Mouse (Mus musculus) forebrain, embryonic 11.5 days (tissue): ENCODE results near the gene Pde4dip. TPM values are rescaled to one million over a fixed set of nuclear protein-coding genes. Genes with fewer than 3 reads are reported as not detected.

ENCODE experiments used
- ATAC-seq: fragments of 200-750 bp; cut with Nextera tagmentation; replicated peaks from 2 replicates; pipeline ENCODE4 v1.8.0; 2017; ENCODE audit warnings: moderate TSS enrichment; ENCODE audit not compliant: low FRiP score
- DNase-seq: peaks from one replicate; pipeline ENCODE4 v3.0.0-alpha.2; 2017; ENCODE audit warnings: low spot score
- H3K27ac ChIP-seq: fragments of 300-500 bp; sonication (generic); 2 replicates; pipeline ENCODE4 v1.5.1; 2014; ENCODE audit warnings: low read depth, low read length
- H3K27me3 ChIP-seq: fragments of 300-500 bp; sonication (generic); 2 replicates; pipeline ENCODE4 v1.6.1; 2014; ENCODE audit warnings: mild to moderate bottlenecking, low read length, mixed read lengths; ENCODE audit not compliant: control insufficient read depth, insufficient read depth
- H3K36me3 ChIP-seq: fragments of 300-500 bp; sonication (generic); 2 replicates; pipeline ENCODE4 v1.6.1; 2014; ENCODE audit warnings: mild to moderate bottlenecking, low read length, moderate library complexity, mixed read lengths; ENCODE audit not compliant: control insufficient read depth, insufficient read depth
- H3K4me1 ChIP-seq: fragments of 300-500 bp; sonication (generic); replicated peaks from 2 replicates; pipeline ENCODE4 v1.6.1; 2014; ENCODE audit warnings: low read length, mixed read lengths; ENCODE audit not compliant: control insufficient read depth, insufficient read depth
- H3K4me2 ChIP-seq: fragments of 300-500 bp; sonication (generic); 2 replicates; pipeline ENCODE4 v1.6.1; 2014; ENCODE audit warnings: low read depth, mild to moderate bottlenecking, low read length, moderate library complexity, mixed read lengths; ENCODE audit not compliant: severe bottlenecking
- H3K4me3 ChIP-seq: fragments of 300-500 bp; sonication (generic); 2 replicates; pipeline ENCODE4 v1.5.1; 2014; ENCODE audit warnings: low read depth, low read length
- H3K9ac ChIP-seq: fragments of 300-500 bp; sonication (generic); 2 replicates; pipeline ENCODE4 v1.6.1; 2014; ENCODE audit warnings: low read length
- H3K9me3 ChIP-seq: fragments of 300-500 bp; sonication (generic); 2 replicates; pipeline ENCODE4 v1.6.1; 2016; ENCODE audit warnings: low read length, mixed read lengths; ENCODE audit not compliant: control insufficient read depth
- WGBS: fragments of 180-500 bp; shearing (Covaris S2); extraction: QIAGEN DNeasy Blood & Tissue Kit; methylation state at CpG from one replicate; pipeline ENCODE4 v1.1.7; 2014; 5-methylcytosine and 5-hydroxymethylcytosine counted together
- polyA plus RNA-seq: library from polyadenylated mRNA; unstranded; fragments of >200 nt; fragmentation: Nextera tagmentation; extraction: Ambion mirVana; gene quantifications from 2 replicates; pipeline ENCODE4 v1.2.1, GENCODE M21; 2014

Gene Pde4dip
- polyA plus RNA-seq, 1 experiment from 2014 or later: 25.7 TPM

GRCm38 (mm10) chr3:97810334-97810733 is 78.2 kb downstream of the Pde4dip start:
- 92% methylated on average over 2 of the region's 2 CpGs for WGBS
- no peak overlapping the region for H3K4me2 ChIP-seq
- H3K4me1 ChIP-seq: no peaks in the 10 kb centered on the region

GRCm38 (mm10) chr3:97805559-97805958 is 82.9 kb downstream of the Pde4dip start:
- no peaks in the 10 kb centered on the region for H3K4me1 ChIP-seq
- H3K9ac ChIP-seq: no peak overlapping the region
- H3K27ac ChIP-seq: no peak overlapping the region
- H3K9me3 ChIP-seq: no peaks in the 10 kb centered on the region
- H3K27me3 ChIP-seq: no peaks in the 10 kb centered on the region
- H3K4me2 ChIP-seq: no peak overlapping the region
- DNase-seq (no peak), ATAC-seq (no peak)
- no peaks in the 10 kb centered on the region for H3K36me3 ChIP-seq
- H3K4me3 ChIP-seq: no peak overlapping the region
- WGBS: 93% methylated on average over 2 of the region's 2 CpGs

More at GRCm38 (mm10) chr3:97810334-97810733, 78.2 kb downstream of the Pde4dip start:
- no peaks in the 10 kb centered on the region for H3K27me3 ChIP-seq
- H3K36me3 ChIP-seq: no peaks in the 10 kb centered on the region
- H3K9ac ChIP-seq: no peak overlapping the region
- ATAC-seq (no peak), DNase-seq (no peak)
- no peak overlapping the region for H3K27ac ChIP-seq
- no peak overlapping the region for H3K4me3 ChIP-seq
- no peaks in the 10 kb centered on the region for H3K9me3 ChIP-seq

GRCm38 (mm10) chr3:97803675-97804074 is 84.8 kb downstream of the Pde4dip start:
- ATAC-seq (no peak), DNase-seq (no peak)
- no peaks in the 10 kb centered on the region for H3K27me3 ChIP-seq
- H3K36me3 ChIP-seq: no peaks in the 10 kb centered on the region
- H3K9ac ChIP-seq: no peak overlapping the region
- H3K27ac ChIP-seq: no peak overlapping the region
- no peaks in the 10 kb centered on the region for H3K4me1 ChIP-seq
- H3K4me3 ChIP-seq: no peak overlapping the region
- WGBS: 64% methylated on average over 3 of the region's 3 CpGs
- H3K9me3 ChIP-seq: no peaks in the 10 kb centered on the region
- no peak overlapping the region for H3K4me2 ChIP-seq

- H3K4me2 ChIP-seq: no peak overlapping the region
- H3K4me1 ChIP-seq: no peaks in the 10 kb centered on the region
- H3K4me3 ChIP-seq: no peak overlapping the region
- H3K36me3 ChIP-seq: no peaks in the 10 kb centered on the region
- no peaks in the 10 kb centered on the region for H3K27me3 ChIP-seq
- WGBS: 90% methylated on average over 2 of the region's 2 CpGs
- no peaks in the 10 kb centered on the region for H3K9me3 ChIP-seq
- ATAC-seq: no peak
- no peak overlapping the region for H3K9ac ChIP-seq
- no peak overlapping the region for H3K27ac ChIP-seq
- DNase-seq: no peak
Measured at GRCm38 (mm10) chr3:97802927-97803326, 85.6 kb downstream of the Pde4dip start.

- Histone ChIP-seq H3K9me3 (no peaks in the 10 kb centered on the region), H3K4me1 (no peaks in the 10 kb centered on the region), H3K36me3 (no peaks in the 10 kb centered on the region), H3K27me3 (no peaks in the 10 kb centered on the region), H3K4me3 (no peak overlapping the region), H3K9ac (no peak overlapping the region), H3K27ac (no peak overlapping the region), H3K4me2 (no peak overlapping the region)
- WGBS: 89% methylated on average over 5 of the region's 5 CpGs
- ATAC-seq (no peak), DNase-seq (no peak)
Measured at GRCm38 (mm10) chr3:97802297-97802696, 86.2 kb downstream of the Pde4dip start.

- no peaks in the 10 kb centered on the region for H3K4me1 ChIP-seq
Measured at GRCm38 (mm10) chr3:97801178-97801699, 87.3 kb downstream of the Pde4dip start.

GRCm38 (mm10) chr3:97800657-97801056 is 87.8 kb downstream of the Pde4dip start:
- Histone ChIP-seq H3K27ac (no peak overlapping the region), H3K36me3 (no peaks in the 10 kb centered on the region), H3K4me3 (no peak overlapping the region), H3K27me3 (no peaks in the 10 kb centered on the region), H3K4me2 (no peak overlapping the region), H3K9me3 (no peaks in the 10 kb centered on the region), H3K9ac (no peak overlapping the region), H3K4me1 (no peaks in the 10 kb centered on the region)
- ATAC-seq: no peak
- no peak for DNase-seq
- 90% methylated on average over 5 of the region's 5 CpGs for WGBS

More at GRCm38 (mm10) chr3:97801178-97801699, 87.3 kb downstream of the Pde4dip start:
- Histone ChIP-seq H3K27ac (no peak overlapping the region), H3K4me3 (no peak overlapping the region), H3K9me3 (no peaks in the 10 kb centered on the region), H3K27me3 (no peaks in the 10 kb centered on the region), H3K4me2 (no peak overlapping the region), H3K9ac (no peak overlapping the region), H3K36me3 (no peaks in the 10 kb centered on the region)
- 87% methylated on average over 3 of the region's 3 CpGs for WGBS
- DNase-seq (no peak), ATAC-seq (no peak)

GRCm38 (mm10) chr3:97800004-97800403 is 88.5 kb downstream of the Pde4dip start:
- Histone ChIP-seq H3K4me2 (no peak overlapping the region), H3K27me3 (no peaks in the 10 kb centered on the region), H3K4me1 (no peaks in the 10 kb centered on the region), H3K36me3 (no peaks in the 10 kb centered on the region), H3K4me3 (no peak overlapping the region), H3K9ac (no peak overlapping the region), H3K27ac (no peak overlapping the region), H3K9me3 (no peaks in the 10 kb centered on the region)
- 85% methylated on average over 3 of the region's 3 CpGs for WGBS
- no peak for DNase-seq
- ATAC-seq: no peak

- ATAC-seq (no peak), DNase-seq (no peak)
- Histone ChIP-seq H3K9me3 (no peaks in the 10 kb centered on the region), H3K4me3 (no peak overlapping the region), H3K4me2 (no peak overlapping the region), H3K27ac (no peak overlapping the region), H3K27me3 (no peaks in the 10 kb centered on the region), H3K4me1 (no peaks in the 10 kb centered on the region), H3K36me3 (no peaks in the 10 kb centered on the region), H3K9ac (no peak overlapping the region)
- WGBS: 71% methylated on average over 3 of the region's 3 CpGs
Measured at GRCm38 (mm10) chr3:97799267-97799666, 89.2 kb downstream of the Pde4dip start.
